Mouse (Mus musculus): ENCODE data around the gene Klf7.

- TF ChIP-seq POLR2A (IDR thresholded peaks at IDR 0.05; ENCODE audit: borderline replicate concordance, insufficient read depth, low read length) (no peak), CTCF (IDR thresholded peaks at IDR 0.05; ENCODE audit: borderline replicate concordance, insufficient read depth, low read depth, low read length) (no peak)
These were observed 48.0 kb downstream of the Klf7 start for GRCm38 (mm10) chr1:64074051-64074450.

All from cerebellum, adult 2 months (tissue).